Mouse (Mus musculus): Measurements from ENCODE around the gene Pbx1. TPM values are rescaled to one million over a fixed set of nuclear protein-coding genes. Genes with fewer than 3 reads are reported as not detected.

The Pbx1 gene
- total RNA-seq, 2 experiments from 2014 or later, result 27.0 to 32.2 TPM

DNA sequence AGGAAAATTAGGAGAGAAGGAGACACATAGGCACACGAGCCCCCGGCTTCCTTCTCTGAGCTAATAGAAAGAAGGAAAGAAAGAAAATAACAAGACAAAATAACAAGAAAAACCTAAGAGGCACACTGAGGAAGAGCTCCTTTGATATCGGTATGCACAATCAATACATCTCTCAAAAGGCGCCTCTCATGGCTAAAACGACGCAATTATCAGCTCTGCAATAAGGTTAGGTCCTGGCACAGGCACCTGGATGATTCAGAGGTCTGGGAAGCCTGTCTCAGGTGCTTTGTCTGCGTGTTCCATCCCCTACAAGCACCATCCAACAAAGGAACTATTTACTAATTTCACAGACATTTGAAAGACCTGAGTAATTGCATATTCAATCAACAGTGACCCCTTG, 5.8 kb downstream of the Pbx1 start:
- no peak for DNase-seq

DNA sequence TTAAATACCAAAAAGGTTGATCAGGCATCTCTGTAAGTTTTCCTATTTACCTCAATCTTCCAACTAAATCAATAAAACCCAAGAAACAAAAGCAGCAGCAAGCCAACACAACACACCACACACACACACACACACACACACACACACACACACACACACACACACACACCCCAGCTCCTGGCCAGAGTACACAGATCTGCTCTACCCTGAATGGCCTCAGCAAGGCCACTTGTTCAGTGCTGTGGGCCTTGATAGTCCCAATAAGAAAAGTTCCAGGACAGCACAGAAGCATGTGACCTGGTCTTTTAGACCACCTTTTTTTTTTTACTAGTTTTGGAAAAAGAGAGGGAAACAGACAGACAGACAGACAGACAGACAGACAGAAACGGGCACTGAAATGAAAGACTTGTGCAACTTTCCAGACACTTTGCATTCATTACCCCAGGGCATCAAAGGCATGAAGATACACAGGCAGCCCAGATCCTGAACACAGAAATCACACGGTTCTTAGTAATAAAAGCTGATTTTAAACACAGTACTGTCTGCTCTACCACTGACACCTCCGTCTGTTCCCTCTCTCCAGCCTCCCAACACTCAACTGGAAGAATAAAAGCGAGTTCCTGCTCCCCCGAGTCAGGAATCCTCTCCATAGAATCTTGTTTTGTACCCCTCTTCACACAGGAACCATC, 6.9 kb downstream of the Pbx1 start:
- DNase-seq, result no peak

DNA sequence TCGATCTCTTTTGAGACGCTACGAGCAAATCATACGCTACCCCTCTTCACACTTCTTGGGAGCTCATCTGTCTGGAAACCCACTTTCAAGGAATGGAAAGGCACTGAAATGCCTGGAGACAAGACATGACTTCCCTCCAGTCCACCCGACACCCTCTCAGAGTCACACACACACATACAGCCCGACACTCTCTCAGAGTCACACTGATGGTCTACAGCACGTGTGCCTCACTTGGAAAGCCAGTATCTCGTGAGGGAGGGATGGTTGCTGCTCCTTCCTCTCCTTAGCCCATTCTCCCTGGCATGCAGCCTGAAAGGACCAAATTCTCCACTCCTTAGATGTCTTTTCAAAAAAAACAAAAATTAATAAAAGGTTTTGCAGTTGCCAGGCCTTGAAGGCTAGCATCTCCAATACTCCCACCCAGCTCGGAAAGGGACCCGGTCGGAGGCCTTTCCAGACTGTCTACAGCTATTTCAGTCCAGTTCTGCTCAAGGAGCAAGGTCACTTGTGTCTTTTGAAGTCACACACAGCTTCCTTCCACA, 8.6 kb downstream of the Pbx1 start:
- DNase-seq, result no peak

DNA sequence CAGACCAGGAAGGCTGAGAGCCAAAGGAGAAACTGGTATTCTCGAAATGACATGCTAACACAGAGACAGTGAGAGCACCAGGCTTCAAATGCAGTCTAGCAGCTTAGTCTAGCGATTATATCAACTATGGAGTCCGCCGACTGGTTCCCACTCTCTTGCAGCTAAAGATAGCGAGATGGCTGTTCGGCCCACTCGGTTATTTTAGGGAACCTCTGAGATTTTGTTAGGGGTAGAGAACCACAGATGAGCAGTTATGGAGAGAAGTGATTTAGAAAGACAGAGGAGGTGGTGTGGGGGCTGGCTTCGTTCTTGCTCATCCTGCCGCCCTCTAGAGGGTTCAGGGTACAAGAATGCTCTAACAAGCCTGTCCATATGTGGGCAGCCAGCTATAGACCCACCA, 13.2 kb downstream of the Pbx1 start:
- DNase-seq, result no peak

DNA sequence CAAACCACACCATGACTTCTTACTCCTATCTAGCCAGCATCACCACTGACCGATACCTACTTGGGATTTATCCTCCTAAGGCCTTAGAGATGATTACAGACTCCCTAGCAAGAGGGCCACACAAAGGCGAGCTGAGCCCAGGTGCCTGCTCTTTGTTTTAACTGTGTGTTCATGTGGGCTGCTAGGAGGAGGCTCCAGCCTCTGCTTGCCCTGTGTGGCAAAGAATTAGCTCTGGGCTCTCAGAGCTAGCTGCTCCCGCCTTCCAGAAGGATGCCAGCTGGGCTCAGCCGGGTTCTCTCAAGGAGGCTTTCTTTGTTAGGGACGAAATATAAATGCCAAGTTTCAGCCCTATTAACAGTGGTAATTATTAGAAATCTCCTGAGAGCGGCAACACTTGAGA, 14.4 kb downstream of the Pbx1 start:
- no peak for DNase-seq

DNA sequence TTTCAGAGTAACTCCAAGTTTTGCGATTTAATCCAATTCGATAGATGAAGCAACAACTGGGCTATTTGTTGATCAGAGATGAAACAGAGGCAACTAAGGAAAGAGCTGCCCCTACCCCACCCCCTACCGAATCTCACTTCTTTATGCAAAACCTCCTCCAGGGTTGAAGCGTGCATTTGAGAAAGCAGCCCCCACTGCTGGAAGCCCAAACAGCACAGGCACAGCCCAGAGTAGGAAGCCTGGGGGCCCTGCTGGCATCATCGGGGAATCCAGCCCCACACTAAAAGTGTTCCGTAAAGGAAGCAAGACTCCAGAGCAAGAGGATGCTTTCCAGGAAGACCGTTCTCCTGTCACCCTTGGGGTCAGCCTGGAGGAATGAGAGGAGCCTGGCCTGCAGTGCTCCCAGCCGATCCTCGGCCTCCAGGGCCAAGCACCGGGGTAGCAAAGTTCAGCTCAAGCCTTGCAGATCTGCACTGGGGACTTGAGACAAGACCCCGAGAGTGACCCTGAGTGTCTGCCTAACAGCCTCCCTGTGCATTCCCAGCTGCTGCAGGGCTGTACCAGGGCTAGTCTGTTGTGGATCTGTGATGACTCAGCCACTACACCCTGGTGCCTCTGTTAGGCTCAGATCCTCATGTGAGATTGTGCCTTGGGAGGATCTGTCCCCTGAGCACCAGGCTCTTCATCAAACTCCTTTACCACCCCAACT, 15.2 kb downstream of the Pbx1 start:
- DNase-seq, result no peak

DNA sequence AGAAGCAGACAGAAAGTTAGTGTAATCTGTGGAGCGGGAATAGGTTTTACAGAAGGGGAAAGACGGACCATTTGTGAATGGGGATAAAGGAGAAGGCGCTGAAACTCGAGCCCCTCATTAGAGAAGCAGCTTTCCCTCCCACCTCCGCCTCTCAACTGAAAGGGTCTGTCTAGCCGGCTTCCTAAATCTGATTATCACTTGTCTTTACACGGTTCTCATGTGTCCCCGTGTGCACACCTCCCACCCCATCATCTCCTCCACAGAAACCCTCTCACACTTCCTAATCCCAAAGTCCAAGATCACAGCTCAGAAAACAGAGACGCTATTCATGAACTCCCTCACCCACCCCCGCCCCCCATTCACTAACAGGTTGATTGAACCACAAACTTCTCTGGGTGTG, 21.5 kb downstream of the Pbx1 start:
- no peak for DNase-seq

DNA sequence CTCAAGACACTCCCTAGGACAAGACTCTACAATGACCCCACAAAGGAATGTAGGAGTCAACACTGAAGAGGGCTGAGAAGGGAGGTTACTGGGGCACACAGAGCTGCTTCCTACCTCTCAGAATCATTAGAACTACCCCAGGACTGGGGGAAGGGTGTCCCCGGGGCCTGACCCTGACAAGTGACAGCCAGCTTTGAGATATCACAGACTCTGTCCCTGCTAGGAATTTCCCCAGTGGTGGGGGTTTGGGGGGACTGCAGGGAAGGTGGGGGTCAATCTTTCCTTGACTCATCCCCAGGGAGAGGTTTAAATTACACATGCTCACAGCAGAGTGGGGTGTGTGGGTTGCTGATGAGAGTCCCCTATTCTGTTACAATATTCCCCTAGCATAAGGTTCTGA, 22.0 kb downstream of the Pbx1 start:
- no peak for DNase-seq

DNA sequence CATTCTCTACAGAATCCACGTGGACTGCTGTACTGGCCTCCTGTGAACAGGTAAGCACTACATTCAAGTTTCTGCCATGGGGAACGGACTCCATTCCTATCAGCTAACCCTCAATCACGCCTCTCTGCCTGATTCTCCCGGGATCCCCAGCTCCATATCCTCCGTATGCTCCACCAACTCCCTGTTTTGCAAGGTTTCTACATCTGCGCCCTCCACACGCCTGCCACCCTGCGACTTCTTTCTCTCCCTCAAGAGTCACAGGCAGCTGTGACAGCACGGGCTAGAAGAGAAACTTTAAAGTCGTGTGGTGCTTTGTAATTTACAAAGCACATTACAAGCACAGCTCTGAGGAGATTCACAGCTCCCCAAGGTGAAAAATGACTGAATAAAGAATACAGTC, 23.3 kb downstream of the Pbx1 start:
- no peak for DNase-seq

DNA sequence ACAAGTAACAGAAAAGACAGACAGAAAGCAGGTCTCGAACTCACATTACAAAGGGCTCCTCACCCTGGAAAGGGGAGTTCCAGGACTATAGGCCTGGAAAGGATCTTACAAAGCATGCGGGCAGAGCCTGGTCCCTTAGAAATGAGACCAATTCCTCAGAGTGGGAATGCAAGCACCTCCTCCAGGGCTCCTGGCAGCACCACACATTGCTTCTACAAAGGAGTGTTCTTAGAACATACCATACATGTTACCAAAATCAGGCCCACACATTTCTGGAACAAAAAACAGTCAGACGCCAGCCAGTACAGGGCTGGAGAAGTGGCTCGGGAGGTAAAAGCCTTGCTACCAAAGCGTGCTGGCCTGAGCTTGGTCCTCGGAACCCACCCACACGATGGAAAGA, 24.1 kb downstream of the Pbx1 start:
- no peak for DNase-seq

DNA sequence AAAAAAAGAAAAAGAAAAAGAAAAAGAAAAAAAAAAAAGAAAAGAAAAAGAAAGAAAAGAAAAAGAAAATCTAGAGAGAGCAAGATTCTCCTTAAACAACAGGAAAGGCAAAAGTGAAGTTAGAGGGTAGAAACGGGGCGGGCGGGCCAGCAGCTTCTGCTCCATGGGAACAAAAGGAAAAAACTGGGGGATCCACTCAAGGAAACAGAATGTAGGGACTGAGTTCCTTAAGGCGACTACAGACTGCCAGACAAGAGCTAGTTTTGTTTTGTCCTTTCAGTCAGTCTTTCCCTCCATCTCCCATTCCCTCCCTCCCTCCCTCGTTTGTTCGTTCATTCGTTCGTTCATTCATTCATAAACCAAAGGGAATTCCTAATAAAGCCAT, 25.8 kb downstream of the Pbx1 start:
- DNase-seq, result no peak

DNA sequence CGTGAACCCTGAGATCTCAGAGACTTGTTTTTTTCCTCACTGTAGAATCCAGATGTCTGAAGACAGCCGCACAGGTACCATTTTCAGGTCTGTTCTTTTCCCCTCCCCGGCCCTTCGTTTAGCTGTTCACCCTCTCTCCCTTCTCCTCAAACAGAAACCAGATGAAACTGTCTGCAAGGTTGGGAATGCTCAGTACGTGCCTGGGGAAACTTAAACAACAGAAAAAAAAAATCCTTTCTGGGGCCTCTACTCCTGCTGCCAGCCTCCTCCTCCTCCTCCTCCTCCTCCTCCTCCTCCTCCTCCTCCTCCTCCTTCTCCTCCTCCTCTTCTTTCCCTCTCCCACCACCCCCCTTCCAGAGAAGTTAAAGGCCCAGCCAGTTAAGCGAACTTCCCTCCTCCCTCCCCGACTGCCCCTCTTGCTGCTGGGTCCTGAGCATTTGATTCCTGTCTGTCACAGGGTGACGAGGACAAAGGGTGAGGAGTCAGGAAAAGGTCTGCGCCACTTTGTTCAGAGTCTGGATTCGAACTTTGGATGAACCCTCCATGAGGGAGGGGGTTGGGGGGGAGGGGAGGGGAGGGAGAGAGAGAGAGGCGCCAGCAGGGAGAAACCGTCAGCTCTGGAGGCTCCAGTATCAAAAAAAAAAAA, 26.3 kb downstream of the Pbx1 start:
- DNase-seq, result no peak

DNA sequence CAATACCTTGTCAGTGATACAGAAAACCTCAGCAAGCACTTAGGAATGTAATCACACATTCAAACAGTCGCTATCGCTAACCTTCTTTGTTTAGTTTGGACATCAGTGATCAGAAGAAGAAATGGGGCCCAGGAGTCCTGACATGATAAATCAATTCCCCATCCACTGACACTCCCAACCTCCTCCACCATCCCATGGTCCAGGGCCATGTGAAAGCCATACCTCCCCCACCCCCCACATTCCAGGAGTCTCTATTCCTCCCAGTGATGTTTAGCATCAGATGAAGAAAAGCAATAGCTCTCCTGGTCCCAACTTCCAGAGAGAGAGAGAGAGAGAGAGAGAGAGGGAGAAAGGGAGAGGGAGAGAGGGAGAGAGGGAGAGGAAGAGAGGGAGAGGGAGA, 28.5 kb downstream of the Pbx1 start:
- no peak for DNase-seq

DNA sequence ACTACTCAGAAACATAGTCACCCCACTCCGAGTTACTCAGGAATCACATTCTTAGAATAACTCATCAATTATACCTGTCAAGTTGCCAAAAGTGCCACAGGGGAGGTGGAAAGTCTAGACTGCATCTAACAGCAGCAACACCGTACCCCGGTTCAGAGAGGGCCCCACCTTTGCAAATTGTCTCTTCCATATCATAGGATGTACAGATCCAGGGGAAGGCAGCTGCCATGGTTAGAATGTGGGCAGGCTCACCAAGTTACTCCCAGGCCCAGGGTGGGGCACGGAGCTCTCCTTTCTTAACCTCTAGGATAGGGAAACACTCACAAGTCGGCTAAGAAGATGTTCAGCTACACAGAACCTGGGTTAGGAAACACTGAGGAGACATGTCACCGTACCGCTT, 29.4 kb downstream of the Pbx1 start:
- no peak for DNase-seq

DNA sequence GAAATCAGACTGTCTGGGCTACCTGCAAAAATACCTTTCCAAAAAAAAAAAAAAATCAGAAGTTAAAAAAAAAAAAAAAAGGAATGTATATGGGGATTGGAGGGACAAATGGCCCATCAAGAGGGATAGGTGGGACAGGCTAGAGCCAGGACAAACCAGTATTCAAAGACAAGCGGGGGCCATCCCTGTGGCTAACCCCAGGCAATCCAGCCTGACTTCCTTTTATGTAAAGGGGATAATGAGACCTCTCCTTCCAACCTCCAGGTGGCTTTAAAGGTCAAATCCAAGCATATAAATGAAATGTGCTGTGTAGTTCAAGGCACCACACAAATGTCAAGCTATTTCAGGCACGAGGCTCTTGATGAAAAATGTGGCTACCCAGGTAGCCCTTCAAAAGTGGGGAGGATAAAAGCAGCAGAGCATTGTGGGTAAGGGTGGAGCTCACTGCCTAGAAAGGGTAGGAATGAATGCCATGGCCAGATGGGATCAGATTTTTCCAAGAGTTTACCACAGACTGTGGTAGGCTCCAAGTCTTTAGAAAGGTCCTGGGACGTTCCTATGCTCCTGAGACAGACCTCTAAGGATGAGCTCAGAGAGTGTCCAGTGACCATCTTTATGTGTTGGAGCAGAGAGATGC, 36.4 kb downstream of the Pbx1 start:
- no peak for DNase-seq

DNA sequence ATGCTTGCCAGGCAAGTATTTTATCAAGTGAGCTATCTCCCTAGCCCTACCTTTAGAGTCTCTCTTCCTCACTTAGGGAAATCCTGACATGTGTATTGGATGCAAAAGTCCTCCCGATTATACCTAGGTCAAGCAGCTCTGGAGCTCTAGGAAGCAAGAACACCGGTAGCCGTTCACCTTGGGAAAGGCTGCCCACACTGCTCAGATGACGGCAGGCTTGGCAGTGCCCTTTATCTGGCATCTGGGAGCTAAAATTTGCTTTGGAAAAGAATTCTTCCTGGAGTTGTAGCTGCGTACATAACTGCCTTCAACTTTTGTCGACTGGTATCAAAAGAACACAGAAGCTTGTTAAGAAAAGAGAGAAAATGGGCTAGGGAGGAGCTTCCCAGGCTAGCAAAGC, 37.5 kb downstream of the Pbx1 start:
- DNase-seq, result no peak

DNA sequence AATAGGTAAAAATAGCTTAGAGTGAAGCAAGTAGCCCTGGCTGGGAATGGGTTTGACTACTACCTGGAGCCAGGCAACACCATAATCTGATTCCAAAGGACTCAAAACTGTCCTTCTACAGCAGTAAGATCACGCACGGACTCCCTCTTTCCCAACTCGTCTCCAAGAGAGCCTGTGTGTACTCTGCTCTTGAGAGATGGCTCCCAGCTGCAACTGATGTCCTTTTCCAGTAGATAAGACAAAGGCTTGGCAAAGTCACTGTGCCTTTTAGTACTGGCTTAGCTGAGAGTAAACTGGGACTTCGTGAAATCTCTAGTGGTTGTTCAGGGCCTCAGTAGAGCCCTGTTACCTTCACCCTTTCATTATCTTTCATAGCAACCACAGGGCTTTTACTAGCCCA, 38.6 kb downstream of the Pbx1 start:
- DNase-seq, result no peak

DNA sequence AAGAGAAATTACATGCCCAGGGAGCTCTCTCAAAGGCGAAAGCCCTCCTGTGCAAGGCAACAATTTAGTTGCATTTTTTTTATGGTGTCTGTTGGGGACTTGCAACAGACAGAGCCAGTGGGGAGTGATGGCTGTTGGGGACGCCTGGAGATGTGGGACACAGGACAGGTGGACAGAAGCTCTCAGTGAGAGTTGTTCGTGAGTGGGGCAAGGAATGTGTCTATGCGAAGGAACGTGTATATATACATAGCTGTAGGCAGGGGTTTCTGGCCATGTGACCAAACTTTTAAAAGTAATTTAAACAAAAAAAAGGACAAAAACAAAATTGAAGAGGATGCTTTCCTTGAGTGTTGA, 39.6 kb downstream of the Pbx1 start:
- no peak for DNase-seq

DNA sequence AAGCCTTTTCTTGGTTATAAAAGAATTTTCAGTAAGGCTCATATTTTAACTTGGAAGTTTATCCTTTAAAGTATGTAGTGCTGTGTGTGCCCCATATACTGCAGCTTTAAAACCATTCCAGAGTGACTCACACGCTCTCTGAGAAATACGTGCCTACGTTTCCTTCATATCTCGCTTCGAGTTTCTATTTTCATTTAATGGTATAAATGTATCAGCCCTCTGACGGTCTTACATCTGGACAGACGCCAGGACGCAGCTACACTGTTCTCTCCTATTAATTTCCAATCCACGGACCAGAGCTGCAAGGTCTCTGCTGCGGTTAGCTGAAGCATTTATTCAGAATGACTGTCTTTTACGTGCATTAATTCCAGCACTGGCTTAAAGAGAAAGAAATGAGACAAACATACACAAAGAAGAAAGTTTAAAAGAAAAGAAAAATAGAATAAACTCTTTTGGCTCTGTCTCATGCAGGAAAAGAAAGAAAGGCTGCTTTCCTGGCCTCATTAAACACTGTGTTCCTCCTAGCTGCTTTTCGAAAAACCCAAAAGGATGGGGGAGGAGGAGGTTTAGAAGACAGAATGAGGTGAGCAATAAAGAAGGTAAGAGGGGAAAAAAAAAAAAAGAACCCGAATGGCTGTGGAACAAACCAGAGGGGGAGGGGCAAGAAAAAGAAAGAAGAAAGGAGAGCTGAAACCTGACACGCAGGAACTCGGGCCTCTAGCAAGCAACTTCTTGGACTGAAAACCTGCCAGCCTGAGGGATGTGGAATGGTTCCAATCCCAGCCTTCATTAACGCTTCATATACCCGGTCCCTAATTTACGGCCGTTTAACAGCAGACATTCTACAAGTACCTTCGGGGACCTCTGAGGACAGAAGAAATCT, 40.2 kb downstream of the Pbx1 start:
- DNase-seq, result peak; percentile 52

DNA sequence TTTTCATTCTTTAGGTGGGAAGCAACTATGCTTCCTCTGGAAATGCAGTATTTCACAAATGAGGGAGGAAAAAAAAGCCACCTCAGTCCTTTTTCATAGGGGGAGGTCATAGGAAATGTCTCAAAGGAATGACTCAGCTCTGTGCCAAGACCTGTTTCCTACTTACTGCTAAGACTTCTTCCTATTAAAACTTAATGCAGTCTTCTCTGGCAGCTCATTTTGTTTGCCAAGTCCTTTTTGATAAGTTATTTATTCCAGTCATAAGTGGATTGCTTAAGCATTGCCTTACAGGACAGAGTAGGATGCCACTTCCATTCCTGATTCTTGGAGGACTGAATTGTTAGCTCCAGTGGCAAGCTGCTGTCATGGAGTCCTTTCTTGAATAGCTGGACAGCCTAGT, 41.3 kb downstream of the Pbx1 start:
- DNase-seq, result no peak

DNA sequence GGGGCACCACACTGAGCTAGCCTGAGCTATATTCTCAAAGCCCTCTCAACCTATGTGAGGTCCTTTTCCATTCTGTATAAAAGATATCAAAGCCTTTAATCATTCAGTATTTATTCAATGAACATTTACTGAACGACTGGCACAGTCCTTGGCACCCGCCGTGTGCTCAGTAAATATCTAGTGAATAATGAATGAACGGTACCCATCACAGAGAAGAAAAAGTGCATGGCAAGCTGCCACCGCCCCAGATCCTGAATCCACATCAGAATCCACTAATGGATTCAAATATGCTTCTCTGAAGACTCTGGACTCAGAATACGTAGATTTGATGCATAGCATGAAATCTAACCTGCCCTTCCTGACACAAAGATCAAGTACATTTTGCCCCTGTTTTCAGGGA, 45.9 kb downstream of the Pbx1 start:
- DNase-seq, result no peak

DNA sequence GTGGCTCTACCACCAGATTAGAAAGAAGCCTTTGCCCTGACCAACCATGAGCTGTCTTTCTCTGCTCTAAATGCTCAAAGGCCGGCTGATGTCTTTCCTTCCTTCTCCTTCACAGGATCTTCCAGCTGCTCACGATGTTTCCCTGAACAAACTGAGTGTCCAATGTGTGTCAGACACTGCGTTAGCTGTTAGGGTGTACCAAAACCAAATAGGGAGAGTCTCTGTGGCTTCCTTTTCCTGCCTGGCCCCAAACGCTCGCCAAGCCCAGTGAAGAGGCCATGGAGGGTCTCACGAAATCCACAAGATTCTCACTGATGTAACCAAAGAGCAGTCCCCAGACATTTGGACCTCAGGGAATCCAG, 47.5 kb downstream of the Pbx1 start:
- DNase-seq, result no peak

All from gastrocnemius, postnatal 10 days (tissue).